Mouse (Mus musculus) erythroblast, embryonic 14.5 days (primary cell): ENCODE measurements around the gene Hoxd10.

Source experiments
- GATA1 ChIP-seq: IDR thresholded peaks from 2 replicates; pipeline ENCODE4 v1.6.1; 2012; ENCODE audit warnings: low read length, inconsistent platforms, mixed read lengths
- TAL1 ChIP-seq: IDR thresholded peaks from 3 replicates; pipeline ENCODE4 v1.6.1; 2012; ENCODE audit warnings: low read length, inconsistent platforms, mixed read lengths

- TF ChIP-seq TAL1, result no peak
- no peak for TF ChIP-seq GATA1
These were observed 4.2 kb downstream of the Hoxd10 start for GRCm38 (mm10) chr2:74695813-74696430.
